Mouse (Mus musculus): Measurements from ENCODE around the gene Serpina16. TPM values are rescaled to one million over a fixed set of nuclear protein-coding genes. Genes with fewer than 3 reads are reported as not detected.

The Serpina16 gene
- not detected for polyA plus RNA-seq (2017; shearing (Covaris generic))

GRCm38 (mm10) chr12:103676039-103676438 is at the start of gene Serpina16:
TSS of gene Serpina16 (minus strand) at chr12:103676139.

GRCm38 (mm10) chr12:103695429-103695828 is 19.5 kb upstream of the Serpina16 start, which contains the start of gene Serpina1f:
TSS of gene Serpina1f (minus strand) at chr12:103695529.

GRCm38 (mm10) chr12:103656848-103657626 is 18.9 kb downstream of the Serpina16 start, which contains the start of gene Serpina6:
TSS of gene Serpina6 (minus strand) at chr12:103657212.

GRCm38 (mm10) chr12:103631203-103631612 is 44.7 kb downstream of the Serpina16 start, which contains the start of gene Serpina10:
TSS of gene Serpina10 (minus strand) at chr12:103631444.

Other genes starting within 250 kb of the Serpina16 start
- gene Ifi27, start 241.9 kb downstream of the Serpina16 start, polyA plus RNA-seq (2017; shearing (Covaris generic)), result 502 TPM
- 1,693 TPM for gene Ifi27l2a, start 232.5 kb downstream of the Serpina16 start, polyA plus RNA-seq (2017; shearing (Covaris generic))
- gene Ifi27l2b, start 218.9 kb downstream of the Serpina16 start, polyA plus RNA-seq (2017; shearing (Covaris generic)), result not detected
- gene Ppp4r4, start 143.9 kb downstream of the Serpina16 start, polyA plus RNA-seq (2017; shearing (Covaris generic)), result not detected
- not detected for gene Serpina10, start 44.7 kb downstream of the Serpina16 start, polyA plus RNA-seq (2017; shearing (Covaris generic))
- gene Serpina6, start 18.9 kb downstream of the Serpina16 start, polyA plus RNA-seq (2017; shearing (Covaris generic)), result not detected
- gene Serpina1f, start 19.4 kb upstream of the Serpina16 start, polyA plus RNA-seq (2017; shearing (Covaris generic)), result not detected
- not detected for gene Serpina1d, start 97.5 kb upstream of the Serpina16 start, polyA plus RNA-seq (2017; shearing (Covaris generic))
- not detected for gene Serpina1b, start 154.2 kb upstream of the Serpina16 start, polyA plus RNA-seq (2017; shearing (Covaris generic))
- not detected for gene Serpina1a, start 187.4 kb upstream of the Serpina16 start, polyA plus RNA-seq (2017; shearing (Covaris generic))
- not detected for gene Serpina1c, start 228.7 kb upstream of the Serpina16 start, polyA plus RNA-seq (2017; shearing (Covaris generic))

Data from activated CD4-positive, CD25-positive, alpha-beta regulatory T cell, adult 9 weeks (primary cell).